In genomic region chr2:23021721-23022120, GRCm38 (mm10) we compare ENCODE assay signal across 8 mouse cellular contexts. TPM values are rescaled to one million over a fixed set of nuclear protein-coding genes. Genes with fewer than 3 reads are reported as not detected.
DNase-seq lines count a peak whose midpoint lies in the region; ATAC-seq and TF ChIP-seq lines count a peak whose summit lies in the region.

No protein-coding gene starts in this region.

- TF ChIP-seq CTCF in thymus, adult 2 months (IDR thresholded peaks at IDR 0.05; ENCODE audit: borderline replicate concordance, control insufficient read depth, extremely low read depth, insufficient read depth, low read length, poor library complexity), result no peak

- peaks cover 4% of the 10 kb centered on the region for H3K4me1 ChIP-seq in thymus, adult 2 months (replicated peaks; ENCODE audit: control insufficient read depth, insufficient read depth, low read length)
- peaks cover 34% of the 10 kb centered on the region for H3K4me1 ChIP-seq in liver, embryonic 15.5 days (replicated peaks)

- H3K27ac ChIP-seq in thymus, adult 2 months (ENCODE audit: control insufficient read depth, insufficient read depth, low read length), result peak overlapping the region; percentile 73
- H3K27ac ChIP-seq in liver, embryonic 15.5 days (replicated peaks), result no peak overlapping the region

- no peak overlapping the region for H3K9ac ChIP-seq in liver, embryonic 15.5 days

- H3K9me3 ChIP-seq in liver, embryonic 15.5 days (replicated peaks), result no peaks in the 10 kb centered on the region

- WGBS in thymus, adult 2 months, result 69% methylated on average over 4 of the region's 4 CpGs
- WGBS in liver, embryonic 15.5 days (ENCODE audit: insufficient replicate concordance), result 27% methylated on average over 4 of the region's 4 CpGs

- TF ChIP-seq POLR2A in thymus, adult 2 months (IDR thresholded peaks at IDR 0.05; ENCODE audit: control insufficient read depth, extremely low read depth, insufficient read depth, low read length, poor library complexity), result no peak

- no peak for DNase-seq in thymus, adult 2 months
- DNase-seq in thymus, postnatal 36 days, result no peak
- DNase-seq in gastrocnemius, postnatal 14 days, result peak; percentile 17
- peak; percentile 53 for DNase-seq in yolk sac, embryonic 10.5 days (ENCODE audit: low spot score)
- no peak for DNase-seq in MN1 (ENCODE audit: low spot score)
- no peak for DNase-seq in right cerebral cortex, postnatal 14 days
- no peak for DNase-seq in left cerebral cortex, adult 9 months (ENCODE audit: low spot score in 2 of 2)

- peak; percentile 66 for ATAC-seq in liver, embryonic 15.5 days (ENCODE audit: insufficient read depth)

- H3K27me3 ChIP-seq in thymus, adult 2 months (ENCODE audit: control insufficient read depth, insufficient read depth, low read length), result no peaks in the 10 kb centered on the region
- no peaks in the 10 kb centered on the region for H3K27me3 ChIP-seq in liver, embryonic 15.5 days

- no peak overlapping the region for H3K4me3 ChIP-seq in thymus, adult 2 months (ENCODE audit: control insufficient read depth, insufficient read depth, low read length)
- no peak overlapping the region for H3K4me3 ChIP-seq in liver, embryonic 15.5 days (replicated peaks)

- H3K36me3 ChIP-seq in thymus, adult 2 months (ENCODE audit: control insufficient read depth, insufficient read depth, low read length), result no peaks in the 10 kb centered on the region
- no peaks in the 10 kb centered on the region for H3K36me3 ChIP-seq in liver, embryonic 15.5 days (replicated peaks)

- intact Hi-C loops in gastrocnemius, postnatal 14 days (cut with DNase I; ENCODE audit: low total_unique reads), result no loop called here

- peak overlapping the region; percentile 19; the same call in 1 of the 2 replicates for H3K4me2 ChIP-seq in liver, embryonic 15.5 days

RNA-seq across cellular contexts. Expression of gene Abi1, which starts 18.3 kb away (rescaled TPM):
- polyA plus RNA-seq in thymus, adult 2 months (2012; rRNA removed), result 138 and 148 TPM in 2 replicates
- total RNA-seq in gastrocnemius, postnatal 14 days (2021), result 10 to 100 TPM; 21.6 to 24.3 TPM
- polyA plus RNA-seq in liver, embryonic 15.5 days (2015; fragmentation: Nextera tagmentation; extraction: Ambion mirVana), result 19.0 and 19.8 TPM in 2 replicates

RNA-seq across cellular contexts. Expression of gene Acbd5, which starts 46.2 kb away (rescaled TPM):
- 8.8 and 11.5 TPM in 2 replicates for polyA plus RNA-seq in thymus, adult 2 months (2012; rRNA removed)
- 10 to 100 TPM; 31.8 to 32.4 TPM for total RNA-seq in gastrocnemius, postnatal 14 days (2021)
- 16.3 and 16.5 TPM in 2 replicates for polyA plus RNA-seq in liver, embryonic 15.5 days (2015; fragmentation: Nextera tagmentation; extraction: Ambion mirVana)

Comparison
In these comparisons a context has a peak if more than half of its experiments do, and no peak if none do; other contexts are left out.
1. DNase-seq: peak in gastrocnemius, postnatal 14 days (single experiment) and yolk sac, embryonic 10.5 days (single experiment); none in thymus, adult 2 months (single experiment), thymus, postnatal 36 days (0 of 2), MN1 (single experiment), right cerebral cortex, postnatal 14 days (single experiment) and left cerebral cortex, adult 9 months (0 of 2).